Mouse (Mus musculus) hindbrain, embryonic 12.5 days (tissue): ENCODE data around the gene Rad23b. TPM values are rescaled to one million over a fixed set of nuclear protein-coding genes. Genes with fewer than 3 reads are reported as not detected.

ENCODE experiments used
- ATAC-seq: fragments of 200-750 bp; cut with Nextera tagmentation; 2 replicates; pipeline ENCODE4 v1.8.0; 2017; ENCODE audit warnings: moderate TSS enrichment; ENCODE audit not compliant: low FRiP score
- H3K27ac ChIP-seq: fragments of 300-500 bp; sonication (generic); 2 replicates; pipeline ENCODE4 v1.5.1; 2016; ENCODE audit warnings: mild to moderate bottlenecking
- H3K27me3 ChIP-seq: fragments of 300-500 bp; sonication (generic); 2 replicates; pipeline ENCODE4 v1.6.1; 2016; ENCODE audit warnings: mild to moderate bottlenecking
- H3K36me3 ChIP-seq: fragments of 300-500 bp; sonication (generic); 2 replicates; pipeline ENCODE4 v1.6.1; 2016; ENCODE audit warnings: mild to moderate bottlenecking
- H3K4me1 ChIP-seq: fragments of 300-500 bp; sonication (generic); 2 replicates; pipeline ENCODE4 v1.6.1; 2016
- H3K4me2 ChIP-seq: fragments of 300-500 bp; sonication (generic); replicated peaks from 2 replicates; pipeline ENCODE4 v1.6.1; 2016; ENCODE audit warnings: mild to moderate bottlenecking
- H3K4me3 ChIP-seq: fragments of 300-500 bp; sonication (generic); 2 replicates; pipeline ENCODE4 v1.5.1; 2016; ENCODE audit warnings: mild to moderate bottlenecking
- H3K9ac ChIP-seq: fragments of 300-500 bp; sonication (generic); 2 replicates; pipeline ENCODE4 v1.6.1; 2016; ENCODE audit warnings: mild to moderate bottlenecking, moderate library complexity
- H3K9me3 ChIP-seq: fragments of 300-500 bp; sonication (generic); replicated peaks from 2 replicates; pipeline ENCODE4 v1.6.1; 2016; ENCODE audit warnings: mild to moderate bottlenecking
- WGBS: fragments of 180-500 bp; shearing (Covaris S2); methylation state at CpG from one replicate; pipeline ENCODE4 v1.1.7; 2016; 5-methylcytosine and 5-hydroxymethylcytosine counted together
- polyA plus RNA-seq: library from polyadenylated mRNA; unstranded; fragments of >200 nt; fragmentation: Nextera tagmentation; extraction: Ambion mirVana; gene quantifications from 2 replicates; pipeline ENCODE4 v1.2.1, GENCODE M21; 2016

Rad23b gene
- polyA plus RNA-seq, 1 experiment from 2014 or later: 101 TPM

- H3K4me3 ChIP-seq: no peak overlapping the region
- no peak overlapping the region for H3K9ac ChIP-seq
- H3K27me3 ChIP-seq: no peaks in the 10 kb centered on the region
- no peak overlapping the region for H3K4me2 ChIP-seq
- no peaks in the 10 kb centered on the region for H3K4me1 ChIP-seq
- WGBS: 76% methylated on average over 1 of the region's 1 CpGs
- H3K36me3 ChIP-seq: peaks cover 11% of the 10 kb centered on the region; the same call in 1 of the 2 replicates
- H3K9me3 ChIP-seq: no peaks in the 10 kb centered on the region
- H3K27ac ChIP-seq: no peak overlapping the region
- no peak for ATAC-seq
These were observed 16.2 kb downstream of the Rad23b start for GRCm38 (mm10) chr4:55366014-55366413.

- H3K36me3 ChIP-seq: peaks cover 18% of the 10 kb centered on the region
- no peaks in the 10 kb centered on the region for H3K4me1 ChIP-seq
- no peaks in the 10 kb centered on the region for H3K9me3 ChIP-seq
These were observed 20.3 kb downstream of the Rad23b start for GRCm38 (mm10) chr4:55370127-55370526.

GRCm38 (mm10) chr4:55371355-55371754, 21.5 kb downstream of the Rad23b start:
- no peak overlapping the region for H3K4me3 ChIP-seq
- no peaks in the 10 kb centered on the region for H3K27me3 ChIP-seq
- ATAC-seq: no peak
- H3K9me3 ChIP-seq: no peaks in the 10 kb centered on the region
- peaks cover 18% of the 10 kb centered on the region for H3K36me3 ChIP-seq
- H3K4me1 ChIP-seq: no peaks in the 10 kb centered on the region
- 86% methylated on average over 7 of the region's 7 CpGs for WGBS
- no peak overlapping the region for H3K27ac ChIP-seq
- H3K4me2 ChIP-seq: no peak overlapping the region
- H3K9ac ChIP-seq: no peak overlapping the region

More at GRCm38 (mm10) chr4:55370127-55370526, 20.3 kb downstream of the Rad23b start:
- WGBS: 91% methylated on average over 3 of the region's 3 CpGs
- ATAC-seq: no peak
- Histone ChIP-seq H3K27me3 (no peaks in the 10 kb centered on the region), H3K4me3 (no peak overlapping the region), H3K9ac (no peak overlapping the region), H3K27ac (no peak overlapping the region), H3K4me2 (no peak overlapping the region)

- no peaks in the 10 kb centered on the region for H3K9me3 ChIP-seq
- no peak overlapping the region for H3K4me3 ChIP-seq
- ATAC-seq: no peak
- peaks cover 70% of the 10 kb centered on the region for H3K36me3 ChIP-seq
- no peaks in the 10 kb centered on the region for H3K4me1 ChIP-seq
- no peak overlapping the region for H3K4me2 ChIP-seq
- H3K9ac ChIP-seq: no peak overlapping the region
- no peak overlapping the region for H3K27ac ChIP-seq
- H3K27me3 ChIP-seq: no peaks in the 10 kb centered on the region
- 93% methylated on average over 2 of the region's 2 CpGs for WGBS
These were observed 32.5 kb downstream of the Rad23b start for GRCm38 (mm10) chr4:55382350-55382749.

- ATAC-seq: no peak
- H3K9me3 ChIP-seq: no peaks in the 10 kb centered on the region
- no peaks in the 10 kb centered on the region for H3K27me3 ChIP-seq
- H3K4me3 ChIP-seq: no peak overlapping the region
- H3K4me2 ChIP-seq: no peak overlapping the region
- H3K27ac ChIP-seq: no peak overlapping the region
- H3K4me1 ChIP-seq: no peaks in the 10 kb centered on the region
- 69% methylated on average over 2 of the region's 2 CpGs for WGBS
- H3K36me3 ChIP-seq: peaks cover 46% of the 10 kb centered on the region
- no peak overlapping the region for H3K9ac ChIP-seq
These were observed 36.9 kb downstream of the Rad23b start for GRCm38 (mm10) chr4:55386768-55387167.

- Histone ChIP-seq H3K4me1 (no peaks in the 10 kb centered on the region), H3K27me3 (no peaks in the 10 kb centered on the region), H3K36me3 (peaks cover 6% of the 10 kb centered on the region), H3K27ac (no peak overlapping the region), H3K9me3 (no peaks in the 10 kb centered on the region), H3K4me3 (no peak overlapping the region), H3K4me2 (no peak overlapping the region), H3K9ac (no peak overlapping the region)
- ATAC-seq: no peak
- WGBS: 80% methylated on average over 1 of the region's 1 CpGs
These were observed 41.6 kb downstream of the Rad23b start for GRCm38 (mm10) chr4:55391480-55391879.

GRCm38 (mm10) chr4:55392445-55392844, 42.6 kb downstream of the Rad23b start:
- no peaks in the 10 kb centered on the region for H3K27me3 ChIP-seq
- H3K4me1 ChIP-seq: no peaks in the 10 kb centered on the region
- no peak overlapping the region for H3K4me3 ChIP-seq
- no peaks in the 10 kb centered on the region; the same call in none of the 2 replicates for H3K36me3 ChIP-seq
- no peak for ATAC-seq
- 92% methylated on average over 7 of the region's 7 CpGs for WGBS
- no peak overlapping the region for H3K27ac ChIP-seq
- no peak overlapping the region for H3K9ac ChIP-seq
- H3K4me2 ChIP-seq: no peak overlapping the region
- H3K9me3 ChIP-seq: no peaks in the 10 kb centered on the region

- no peaks in the 10 kb centered on the region for H3K36me3 ChIP-seq
- H3K4me2 ChIP-seq: no peak overlapping the region
- no peaks in the 10 kb centered on the region for H3K9me3 ChIP-seq
- ATAC-seq: no peak
- no peak overlapping the region for H3K9ac ChIP-seq
- H3K4me3 ChIP-seq: no peak overlapping the region
- H3K27ac ChIP-seq: no peak overlapping the region
- no peaks in the 10 kb centered on the region for H3K4me1 ChIP-seq
- no peaks in the 10 kb centered on the region for H3K27me3 ChIP-seq
- 40% methylated on average over 17 of the region's 17 CpGs for WGBS
These were observed 48.3 kb downstream of the Rad23b start for GRCm38 (mm10) chr4:55397911-55398762.

GRCm38 (mm10) chr4:55398901-55399300, 49.1 kb downstream of the Rad23b start:
- no peak overlapping the region for H3K4me3 ChIP-seq
- no peaks in the 10 kb centered on the region for H3K4me1 ChIP-seq
- no peaks in the 10 kb centered on the region for H3K9me3 ChIP-seq
- H3K36me3 ChIP-seq: no peaks in the 10 kb centered on the region
- WGBS: 93% methylated on average over 11 of the region's 11 CpGs
- no peak for ATAC-seq
- H3K9ac ChIP-seq: no peak overlapping the region
- no peaks in the 10 kb centered on the region for H3K27me3 ChIP-seq
- no peak overlapping the region for H3K27ac ChIP-seq
- no peak overlapping the region for H3K4me2 ChIP-seq

- Histone ChIP-seq H3K36me3 (no peaks in the 10 kb centered on the region), H3K27me3 (no peaks in the 10 kb centered on the region), H3K27ac (no peak overlapping the region), H3K9me3 (no peaks in the 10 kb centered on the region), H3K4me2 (no peak overlapping the region), H3K9ac (no peak overlapping the region), H3K4me3 (no peak overlapping the region), H3K4me1 (no peaks in the 10 kb centered on the region)
- 0 out of 2 replicates have a peak, but pooled peaks have one; percentile 35 for ATAC-seq
- 31% methylated on average over 3 of the region's 3 CpGs for WGBS
These were observed 55.5 kb downstream of the Rad23b start for GRCm38 (mm10) chr4:55405329-55405728.

GRCm38 (mm10) chr4:55406558-55406957, 56.7 kb downstream of the Rad23b start:
- 100% methylated on average over 1 of the region's 1 CpGs for WGBS
- Histone ChIP-seq H3K4me1 (no peaks in the 10 kb centered on the region), H3K9me3 (no peaks in the 10 kb centered on the region), H3K36me3 (no peaks in the 10 kb centered on the region), H3K27ac (no peak overlapping the region), H3K4me2 (no peak overlapping the region), H3K9ac (no peak overlapping the region), H3K4me3 (no peak overlapping the region), H3K27me3 (no peaks in the 10 kb centered on the region)
- no peak for ATAC-seq

GRCm38 (mm10) chr4:55408081-55408480, 58.2 kb downstream of the Rad23b start:
- Histone ChIP-seq H3K4me2 (no peak overlapping the region), H3K27ac (no peak overlapping the region), H3K9me3 (no peaks in the 10 kb centered on the region), H3K9ac (no peak overlapping the region), H3K4me1 (no peaks in the 10 kb centered on the region), H3K36me3 (no peaks in the 10 kb centered on the region), H3K27me3 (no peaks in the 10 kb centered on the region), H3K4me3 (no peak overlapping the region)
- 68% methylated on average over 2 of the region's 2 CpGs for WGBS
- ATAC-seq: no peak

GRCm38 (mm10) chr4:55409025-55409424, 59.2 kb downstream of the Rad23b start:
- H3K27me3 ChIP-seq: no peaks in the 10 kb centered on the region
- no peaks in the 10 kb centered on the region for H3K4me1 ChIP-seq
- H3K27ac ChIP-seq: no peak overlapping the region
- no peak for ATAC-seq
- no peaks in the 10 kb centered on the region for H3K36me3 ChIP-seq
- H3K9me3 ChIP-seq: no peaks in the 10 kb centered on the region
- H3K4me2 ChIP-seq: no peak overlapping the region
- no peak overlapping the region for H3K9ac ChIP-seq
- no peak overlapping the region for H3K4me3 ChIP-seq
- 97% methylated on average over 16 of the region's 16 CpGs for WGBS
